Mouse (Mus musculus): ENCODE measurements around the gene Camkk2. TPM values are rescaled to one million over a fixed set of nuclear protein-coding genes. Genes with fewer than 3 reads are reported as not detected.

Gene Camkk2
- polyA plus RNA-seq (2012; rRNA removed): 21.2 and 28.3 TPM in 2 replicates

DNA sequence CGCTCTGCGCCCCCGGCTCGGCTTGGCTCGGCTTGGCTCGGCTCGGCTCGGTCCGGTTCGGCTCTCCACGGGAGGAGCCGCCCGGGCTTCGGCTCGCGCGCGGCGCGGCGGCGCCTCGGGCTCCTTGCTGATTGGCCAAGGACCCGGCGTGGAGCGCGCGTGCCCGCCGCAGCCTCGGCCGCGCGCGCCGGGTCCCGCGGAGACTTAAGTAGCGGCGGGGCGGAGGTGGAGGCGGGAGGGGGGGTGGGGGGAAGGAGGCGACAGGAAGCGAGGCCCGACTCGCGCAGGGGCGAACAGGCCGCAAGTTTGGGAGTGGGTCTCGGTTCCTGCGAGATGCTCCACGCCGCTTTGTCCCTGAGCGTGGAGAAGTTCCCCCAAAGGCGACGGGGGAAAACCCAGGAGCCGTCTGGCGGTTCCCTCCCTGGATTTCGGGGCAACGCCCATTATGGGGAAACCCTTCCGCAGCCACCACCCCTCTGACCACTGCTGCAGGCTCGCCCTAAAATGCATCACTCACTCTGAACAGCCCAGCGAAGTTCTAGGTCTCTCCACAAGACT, at the start of gene Camkk2:
TSS of gene Camkk2 (minus strand) at position 133 of the 558 bp plus-strand sequence.
- Histone ChIP-seq H3K27ac (ENCODE audit: insufficient read depth, low read length) (peak within 1 kb of the TSS; percentile 99), H3K4me1 (ENCODE audit: control insufficient read depth, insufficient read depth, insufficient read length) (peaks cover 6% of the 10 kb centered on the region; the same call in 1 of the 2 replicates), H3K36me3 (ENCODE audit: control insufficient read depth, insufficient read depth, low read length) (no peaks in the 10 kb centered on the region), H3K4me3 (ENCODE audit: extremely low read depth, insufficient read depth, insufficient read length) (peak within 1 kb of the TSS; percentile 95), H3K27me3 (ENCODE audit: control insufficient read depth, insufficient read depth, low read length) (no peaks in the 10 kb centered on the region; the same call in 1 of the 2 replicates)
- TF ChIP-seq CTCF (IDR thresholded peaks at IDR 0.05; ENCODE audit: extremely low read depth, insufficient read depth, insufficient read length, insufficient replicate concordance) (no peak), POLR2A (IDR thresholded peaks at IDR 0.05; ENCODE audit: low read depth, low read length) (peak; percentile 74)
- WGBS: under 1% methylated on average over 60 of the region's 63 CpGs
- DNase-seq (ENCODE audit: low read depth in 1 of 2, low spot score in 2 of 2): peak; percentile 69 to 71

- no peaks in the 10 kb centered on the region for H3K4me1 ChIP-seq (ENCODE audit: control insufficient read depth, insufficient read depth, insufficient read length)
- no peak for TF ChIP-seq POLR2A (IDR thresholded peaks at IDR 0.05; ENCODE audit: low read depth, low read length)
- TF ChIP-seq CTCF (IDR thresholded peaks at IDR 0.05; ENCODE audit: extremely low read depth, insufficient read depth, insufficient read length, insufficient replicate concordance): no peak
- H3K36me3 ChIP-seq (ENCODE audit: control insufficient read depth, insufficient read depth, low read length): no peaks in the 10 kb centered on the region
- H3K27me3 ChIP-seq (ENCODE audit: control insufficient read depth, insufficient read depth, low read length): no peaks in the 10 kb centered on the region
- no peak overlapping the region for H3K4me3 ChIP-seq (ENCODE audit: extremely low read depth, insufficient read depth, insufficient read length)
- 87% methylated on average over 8 of the region's 8 CpGs for WGBS
- H3K27ac ChIP-seq (ENCODE audit: insufficient read depth, low read length): no peak overlapping the region
- DNase-seq (ENCODE audit: low read depth in 1 of 2, low spot score in 2 of 2): no peak
Observed at GRCm38 (mm10) chr5:122825099-122825498, 45.9 kb upstream of the Camkk2 start.

- no peaks in the 10 kb centered on the region for H3K27me3 ChIP-seq (ENCODE audit: control insufficient read depth, insufficient read depth, low read length)
- no peaks in the 10 kb centered on the region for H3K36me3 ChIP-seq (ENCODE audit: control insufficient read depth, insufficient read depth, low read length)
- TF ChIP-seq CTCF (IDR thresholded peaks at IDR 0.05; ENCODE audit: extremely low read depth, insufficient read depth, insufficient read length, insufficient replicate concordance) (no peak), POLR2A (IDR thresholded peaks at IDR 0.05; ENCODE audit: low read depth, low read length) (no peak)
- no peak overlapping the region for H3K27ac ChIP-seq (ENCODE audit: insufficient read depth, low read length)
- H3K4me3 ChIP-seq (ENCODE audit: extremely low read depth, insufficient read depth, insufficient read length): no peak overlapping the region
- 63% methylated on average over 6 of the region's 6 CpGs for WGBS
- no peaks in the 10 kb centered on the region for H3K4me1 ChIP-seq (ENCODE audit: control insufficient read depth, insufficient read depth, insufficient read length)
- DNase-seq (ENCODE audit: low read depth in 1 of 2, low spot score in 2 of 2): no peak
Observed at GRCm38 (mm10) chr5:122824450-122824849, 45.2 kb upstream of the Camkk2 start.

GRCm38 (mm10) chr5:122823976-122824375, 44.8 kb upstream of the Camkk2 start:
- H3K27ac ChIP-seq (ENCODE audit: insufficient read depth, low read length): no peak overlapping the region
- H3K27me3 ChIP-seq (ENCODE audit: control insufficient read depth, insufficient read depth, low read length): no peaks in the 10 kb centered on the region
- 92% methylated on average over 1 of the region's 1 CpGs for WGBS
- peaks cover 2% of the 10 kb centered on the region; the same call in 1 of the 2 replicates for H3K36me3 ChIP-seq (ENCODE audit: control insufficient read depth, insufficient read depth, low read length)
- TF ChIP-seq CTCF (IDR thresholded peaks at IDR 0.05; ENCODE audit: extremely low read depth, insufficient read depth, insufficient read length, insufficient replicate concordance): no peak
- TF ChIP-seq POLR2A (IDR thresholded peaks at IDR 0.05; ENCODE audit: low read depth, low read length): no peak
- DNase-seq (ENCODE audit: low read depth in 1 of 2, low spot score in 2 of 2): no peak
- no peaks in the 10 kb centered on the region for H3K4me1 ChIP-seq (ENCODE audit: control insufficient read depth, insufficient read depth, insufficient read length)
- no peak overlapping the region for H3K4me3 ChIP-seq (ENCODE audit: extremely low read depth, insufficient read depth, insufficient read length)

DNA sequence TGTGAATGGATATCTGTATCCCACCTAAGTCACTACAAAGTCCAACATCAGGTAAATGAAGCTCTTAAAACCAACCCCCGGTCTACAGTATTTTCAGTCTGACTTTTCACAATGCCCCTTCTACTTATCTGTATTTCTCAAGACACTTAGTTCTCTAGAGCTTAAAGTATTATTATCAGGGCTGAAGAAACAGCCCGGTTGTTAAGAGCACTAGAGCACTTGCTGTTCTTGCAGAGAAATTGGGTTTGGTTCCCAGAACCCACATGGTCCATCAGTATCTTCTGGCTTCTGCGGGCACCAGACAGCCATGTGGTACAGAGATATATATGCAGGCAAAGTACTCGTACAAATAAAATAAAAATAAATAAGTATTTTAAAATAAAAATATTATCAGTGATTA, 43.2 kb upstream of the Camkk2 start:
- no peak overlapping the region for H3K27ac ChIP-seq (ENCODE audit: insufficient read depth, low read length)
- no peaks in the 10 kb centered on the region for H3K27me3 ChIP-seq (ENCODE audit: control insufficient read depth, insufficient read depth, low read length)
- TF ChIP-seq CTCF (IDR thresholded peaks at IDR 0.05; ENCODE audit: extremely low read depth, insufficient read depth, insufficient read length, insufficient replicate concordance) (no peak), POLR2A (IDR thresholded peaks at IDR 0.05; ENCODE audit: low read depth, low read length) (no peak)
- DNase-seq (ENCODE audit: low read depth in 1 of 2, low spot score in 2 of 2): no peak
- H3K36me3 ChIP-seq (ENCODE audit: control insufficient read depth, insufficient read depth, low read length): peaks cover 13% of the 10 kb centered on the region
- 91% methylated on average over 4 of the region's 4 CpGs for WGBS
- H3K4me3 ChIP-seq (ENCODE audit: extremely low read depth, insufficient read depth, insufficient read length): no peak overlapping the region
- no peaks in the 10 kb centered on the region for H3K4me1 ChIP-seq (ENCODE audit: control insufficient read depth, insufficient read depth, insufficient read length)

DNA sequence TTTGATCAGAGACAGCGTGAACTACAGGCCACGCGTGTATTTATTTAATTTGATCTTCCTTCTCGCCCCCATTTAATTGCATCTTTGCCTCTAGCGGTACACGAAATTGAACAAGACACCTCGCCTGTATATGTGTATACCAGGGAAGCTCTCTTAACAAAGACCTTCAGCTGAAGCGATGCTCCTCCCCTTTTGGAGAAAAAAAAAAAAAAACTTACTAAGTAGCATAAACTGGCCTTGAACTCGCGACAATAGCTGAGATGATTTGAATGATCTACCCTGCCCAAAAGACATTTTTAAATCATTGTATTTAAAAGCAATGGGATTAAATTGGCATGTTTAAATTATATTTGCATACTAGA, 42.3 kb upstream of the Camkk2 start:
- DNase-seq (ENCODE audit: low read depth in 1 of 2, low spot score in 2 of 2): no peak
- H3K4me3 ChIP-seq (ENCODE audit: extremely low read depth, insufficient read depth, insufficient read length): peak overlapping the region; percentile 57
- no peaks in the 10 kb centered on the region for H3K4me1 ChIP-seq (ENCODE audit: control insufficient read depth, insufficient read depth, insufficient read length)
- TF ChIP-seq POLR2A (IDR thresholded peaks at IDR 0.05; ENCODE audit: low read depth, low read length) (no peak), CTCF (IDR thresholded peaks at IDR 0.05; ENCODE audit: extremely low read depth, insufficient read depth, insufficient read length, insufficient replicate concordance) (no peak)
- peak overlapping the region; percentile 75 for H3K27ac ChIP-seq (ENCODE audit: insufficient read depth, low read length)
- H3K27me3 ChIP-seq (ENCODE audit: control insufficient read depth, insufficient read depth, low read length): no peaks in the 10 kb centered on the region
- under 1% methylated on average over 10 of the region's 10 CpGs for WGBS
- peaks cover 17% of the 10 kb centered on the region for H3K36me3 ChIP-seq (ENCODE audit: control insufficient read depth, insufficient read depth, low read length)

DNA sequence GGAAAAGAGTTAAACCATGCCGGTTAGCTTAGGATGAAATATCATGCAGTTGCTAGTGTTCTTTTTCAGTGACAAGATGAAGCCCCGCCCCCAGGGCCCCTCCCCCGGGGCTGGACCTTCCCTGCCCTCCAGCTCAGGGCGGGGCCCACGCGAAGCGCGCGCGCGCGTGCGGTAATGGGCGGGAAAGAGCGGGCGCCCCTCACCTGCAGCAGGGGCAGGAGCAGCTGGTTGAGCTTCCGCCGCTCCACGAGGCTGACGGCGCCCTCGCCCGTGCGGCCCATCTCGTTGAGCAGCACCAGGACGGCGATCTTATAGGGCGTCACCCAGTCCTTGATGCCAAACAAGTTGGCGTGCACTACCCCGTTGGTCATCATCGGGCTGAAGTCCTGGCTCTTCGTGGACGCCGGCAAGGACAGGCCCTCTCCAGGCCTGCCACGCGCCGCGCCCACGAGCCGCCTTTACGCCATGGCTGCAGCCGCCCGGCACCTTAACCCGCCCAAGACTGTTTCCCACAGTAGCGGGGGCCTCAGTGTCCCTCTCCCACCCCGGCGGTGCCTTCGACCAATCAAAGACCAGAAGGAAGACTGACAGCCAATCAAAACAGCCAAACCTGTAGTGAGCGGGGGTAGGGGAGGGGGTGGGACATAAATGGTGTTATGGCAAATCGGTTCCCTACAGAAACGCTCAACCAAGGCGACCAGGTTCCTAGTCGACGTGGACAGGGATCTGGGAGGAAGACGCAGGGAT, 41.7 kb upstream of the Camkk2 start, which contains the start of gene Anapc5:
TSS of gene Anapc5 (minus strand) at position 563 of the 747 bp plus-strand sequence.
- Histone ChIP-seq H3K27ac (ENCODE audit: insufficient read depth, low read length) (peak within 1 kb of the TSS; percentile 99), H3K27me3 (ENCODE audit: control insufficient read depth, insufficient read depth, low read length) (no peaks in the 10 kb centered on the region), H3K4me3 (ENCODE audit: extremely low read depth, insufficient read depth, insufficient read length) (peak within 1 kb of the TSS; percentile 98), H3K36me3 (ENCODE audit: control insufficient read depth, insufficient read depth, low read length) (peaks cover 19% of the 10 kb centered on the region), H3K4me1 (ENCODE audit: control insufficient read depth, insufficient read depth, insufficient read length) (no peaks in the 10 kb centered on the region)
- peak; percentile 92 to 97 for DNase-seq (ENCODE audit: low read depth in 1 of 2, low spot score in 2 of 2)
- TF ChIP-seq CTCF (IDR thresholded peaks at IDR 0.05; ENCODE audit: extremely low read depth, insufficient read depth, insufficient read length, insufficient replicate concordance): no peak
- peak; percentile 81 for TF ChIP-seq POLR2A (IDR thresholded peaks at IDR 0.05; ENCODE audit: low read depth, low read length)
- under 1% methylated on average over 55 of the region's 55 CpGs for WGBS
